Mouse (Mus musculus) lung, adult 2 months (tissue): ENCODE results near the gene Sipa1l2. TPM values are rescaled to one million over a fixed set of nuclear protein-coding genes. Genes with fewer than 3 reads are reported as not detected.

Source experiments
- DNase-seq: peaks from one replicate; pipeline ENCODE4 v3.0.0; 2022
- H3K4me1 ChIP-seq: fragments of 200-500 bp; 2 replicates; pipeline ENCODE4 v1.6.1; 2011; ENCODE audit warnings: low read length; ENCODE audit not compliant: control insufficient read depth, insufficient read depth
- H3K4me3 ChIP-seq: fragments of 200-500 bp; replicated peaks from 2 replicates; pipeline ENCODE3; 2011; ENCODE audit warnings: low read depth, mild to moderate bottlenecking, control low read depth, low read length; ENCODE audit errors: extremely low read depth
- CTCF ChIP-seq: fragments of 200-500 bp; IDR thresholded peaks from 2 replicates; pipeline ENCODE4 v1.5.1; 2011; ENCODE audit warnings: mild to moderate bottlenecking, low read length, control low read depth; ENCODE audit not compliant: insufficient read depth
- POLR2A ChIP-seq: fragments of 200-500 bp; IDR thresholded peaks from 2 replicates; pipeline ENCODE4 v1.6.1; 2011; ENCODE audit warnings: low read depth, mild to moderate bottlenecking, control low read depth, low read length, borderline replicate concordance; ENCODE audit errors: extremely low read depth
- WGBS: fragments of 180-500 bp; shearing (Covaris S2); methylation state at CpG from one replicate; pipeline ENCODE4 v1.1.7; 2018; 5-methylcytosine and 5-hydroxymethylcytosine counted together
- polyA plus RNA-seq: library from polyadenylated mRNA; depleted of rRNA; stranded (reverse); fragments of >200 nt; gene quantifications from 2 replicates; pipeline ENCODE4 v1.2.3, GENCODE M21; 2012

Sipa1l2 gene
- polyA plus RNA-seq, 1 experiment = 38.6 TPM

DNA sequence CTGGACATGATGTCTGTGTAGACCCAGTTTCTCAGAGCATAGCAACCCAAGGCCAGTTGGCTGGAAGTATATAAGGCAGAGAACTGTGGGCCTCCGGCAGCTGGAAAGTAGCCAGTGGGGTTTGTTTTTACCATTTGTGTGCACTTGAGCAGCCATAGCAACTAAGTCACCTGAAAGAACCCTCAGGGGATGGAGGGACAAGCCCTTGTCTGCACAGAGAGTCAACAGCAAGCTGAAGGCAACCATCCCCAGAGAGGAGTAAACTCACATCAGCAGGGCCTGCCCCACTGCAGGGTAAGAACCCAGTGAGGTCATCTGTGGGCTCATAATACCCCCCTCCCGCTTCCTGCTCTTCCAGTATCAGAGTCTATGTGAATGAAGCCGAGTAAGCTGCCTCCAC is 14.7 kb upstream of the Sipa1l2 start:
- Histone ChIP-seq H3K4me1 (no peaks in the 10 kb centered on the region), H3K4me3 (no peak overlapping the region)
- WGBS = 43% methylated on average over 3 of the region's 3 CpGs
- no peak for TF ChIP-seq POLR2A
- TF ChIP-seq CTCF = no peak
- no peak for DNase-seq

DNA sequence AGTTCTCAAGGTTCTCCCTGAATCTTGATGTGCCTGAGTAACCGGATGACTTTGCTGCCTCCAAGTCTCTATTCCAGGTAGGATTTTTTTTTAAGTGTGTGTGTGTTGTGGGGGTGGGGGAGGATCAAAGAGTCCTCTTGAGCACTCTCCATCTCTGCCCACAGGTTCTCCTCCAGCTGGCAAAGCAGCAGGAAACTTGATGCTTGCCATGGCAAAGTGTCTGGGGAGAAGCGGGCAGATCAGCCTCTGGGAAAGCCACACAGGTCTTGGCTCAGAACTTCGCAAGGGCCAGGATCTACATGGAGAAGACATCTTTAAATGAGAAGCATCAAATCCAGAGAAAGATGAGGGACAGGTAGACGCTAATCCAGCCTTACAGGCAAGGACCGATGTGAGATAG is 10.8 kb upstream of the Sipa1l2 start:
- no peaks in the 10 kb centered on the region for H3K4me1 ChIP-seq
- H3K4me3 ChIP-seq = no peak overlapping the region
- DNase-seq = no peak
- no peak for TF ChIP-seq CTCF
- TF ChIP-seq POLR2A = no peak
- WGBS = 86% methylated on average over 5 of the region's 5 CpGs

DNA sequence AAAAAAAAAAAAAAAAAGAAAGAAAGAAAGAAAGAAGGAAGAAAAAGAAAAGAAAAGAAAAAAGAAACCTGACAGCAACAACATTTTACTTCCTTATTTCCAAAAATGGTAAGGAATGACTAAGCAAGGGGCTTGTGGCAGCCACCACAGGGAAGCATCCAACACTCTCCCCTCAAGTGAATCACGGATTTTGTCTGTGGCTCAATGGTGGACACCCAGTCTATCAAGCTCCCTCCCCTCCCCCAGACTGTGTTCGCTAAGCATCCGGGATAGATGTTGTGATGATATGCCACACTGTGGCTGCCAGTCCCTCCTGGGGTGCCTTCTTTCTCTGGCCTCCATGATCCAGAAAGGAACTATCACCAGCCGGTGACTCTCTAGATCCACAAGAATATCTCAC is 6.5 kb upstream of the Sipa1l2 start:
- 78% methylated on average over 4 of the region's 4 CpGs for WGBS
- H3K4me1 ChIP-seq = no peaks in the 10 kb centered on the region
- no peak for DNase-seq
- TF ChIP-seq CTCF (no peak), POLR2A (no peak)
- H3K4me3 ChIP-seq = no peak overlapping the region

DNA sequence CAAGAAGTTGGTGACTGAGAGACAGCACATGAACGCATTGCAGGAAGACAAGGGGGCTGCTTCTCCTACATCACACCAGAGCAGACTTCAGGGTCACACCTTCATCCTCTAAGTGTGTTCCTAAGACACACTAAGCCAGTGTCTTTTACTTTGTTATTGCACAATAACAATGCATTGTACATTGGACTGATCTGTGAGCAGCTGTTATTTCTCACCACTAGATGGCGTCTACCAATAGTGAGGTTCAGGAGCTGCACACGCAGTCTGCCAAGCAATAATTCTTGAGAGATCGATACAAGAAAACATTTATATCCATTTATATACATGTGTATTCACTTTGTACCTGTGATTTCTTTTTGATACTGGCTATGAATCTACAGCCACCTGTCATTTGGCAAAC is 4.7 kb upstream of the Sipa1l2 start:
- Histone ChIP-seq H3K4me1 (no peaks in the 10 kb centered on the region), H3K4me3 (no peak overlapping the region)
- peak; percentile 41 for TF ChIP-seq CTCF
- TF ChIP-seq POLR2A = no peak
- WGBS = 21% methylated on average over 4 of the region's 4 CpGs
- DNase-seq = no peak

DNA sequence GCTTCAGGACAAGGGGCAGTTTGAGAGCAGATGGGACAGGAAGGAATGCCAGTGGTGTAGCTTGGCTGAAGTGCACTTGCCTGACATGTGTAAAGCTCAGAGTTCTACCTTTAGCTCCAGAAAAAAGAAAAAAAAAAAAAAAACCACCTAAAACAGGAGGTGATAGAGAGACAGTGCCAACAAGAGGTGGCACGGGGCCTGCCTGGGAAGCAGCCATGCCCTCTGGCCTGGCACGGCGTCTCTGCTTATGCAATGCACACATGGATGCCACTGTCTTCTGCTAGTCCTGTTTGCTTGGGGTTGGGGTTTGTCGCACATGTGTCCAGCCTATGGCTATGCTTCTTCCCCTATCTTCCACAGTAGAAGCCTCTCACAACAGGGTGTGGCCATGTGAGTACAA is 2.6 kb upstream of the Sipa1l2 start:
- TF ChIP-seq CTCF (no peak), POLR2A (no peak)
- DNase-seq = no peak
- no peak overlapping the region for H3K4me3 ChIP-seq
- WGBS = 94% methylated on average over 4 of the region's 4 CpGs
- H3K4me1 ChIP-seq = peaks cover under 1% of the 10 kb centered on the region; the same call in 1 of the 2 replicates

DNA sequence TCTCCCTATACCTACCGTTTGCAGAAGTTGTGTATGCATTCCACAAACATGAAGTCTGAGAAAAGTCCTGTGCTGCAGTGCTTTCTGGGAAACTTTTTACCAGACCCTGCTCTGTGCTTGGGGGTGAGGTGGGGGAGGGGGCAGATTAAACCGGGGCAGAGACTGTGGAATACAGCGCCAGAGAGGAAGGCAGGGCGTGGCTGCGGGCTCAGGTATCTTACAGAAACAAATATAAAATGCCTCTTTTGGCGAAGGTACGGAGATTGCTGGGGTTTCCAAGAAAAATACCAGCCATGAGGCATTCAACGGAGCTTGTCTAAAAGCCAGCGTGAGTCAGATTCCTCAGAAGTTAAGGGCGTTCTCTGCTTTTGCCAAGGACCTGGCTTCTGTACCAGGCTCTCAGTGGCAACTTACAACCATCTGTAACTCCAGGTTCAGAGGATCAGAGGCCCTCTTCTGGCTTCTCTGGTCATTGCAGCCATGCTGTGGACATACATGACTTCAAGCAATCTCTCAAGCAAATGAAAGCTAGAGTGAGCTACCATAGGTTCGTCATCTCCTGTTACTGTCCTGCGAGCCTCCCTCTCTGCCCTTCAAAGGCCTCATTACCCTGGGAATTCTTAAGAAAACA is 1.3 kb upstream of the Sipa1l2 start:
- TF ChIP-seq CTCF (peak; percentile 12; the same call in 1 of the 2 replicates), POLR2A (no peak)
- Histone ChIP-seq H3K4me1 (peaks cover 3% of the 10 kb centered on the region), H3K4me3 (no peak overlapping the region)
- WGBS = 74% methylated on average over 12 of the region's 12 CpGs
- DNase-seq = no peak

DNA sequence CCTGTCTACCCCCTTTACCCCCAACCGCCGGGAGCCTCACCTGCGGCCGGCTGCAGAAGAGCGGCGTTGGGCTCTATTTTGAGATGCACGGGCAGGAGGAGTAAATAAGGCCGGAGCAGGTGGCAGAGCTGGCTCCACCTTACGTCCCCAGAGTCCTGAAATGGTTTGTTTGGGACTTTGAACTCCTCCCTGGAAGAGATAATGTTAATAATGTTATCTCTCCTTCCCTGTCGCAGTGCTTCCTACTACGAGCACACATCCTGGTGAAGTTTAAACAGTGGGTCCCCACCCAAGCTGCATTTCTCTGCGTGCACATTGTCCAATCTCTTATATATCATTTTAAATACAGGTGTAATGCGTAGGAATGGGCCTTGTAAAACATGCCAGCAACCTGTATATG is 781 bp upstream of the Sipa1l2 start:
- Histone ChIP-seq H3K4me3 (peak overlapping the region; percentile 92), H3K4me1 (peaks cover 3% of the 10 kb centered on the region)
- TF ChIP-seq CTCF = no peak
- TF ChIP-seq POLR2A = no peak
- 9% methylated on average over 13 of the region's 13 CpGs for WGBS
- no peak for DNase-seq

DNA sequence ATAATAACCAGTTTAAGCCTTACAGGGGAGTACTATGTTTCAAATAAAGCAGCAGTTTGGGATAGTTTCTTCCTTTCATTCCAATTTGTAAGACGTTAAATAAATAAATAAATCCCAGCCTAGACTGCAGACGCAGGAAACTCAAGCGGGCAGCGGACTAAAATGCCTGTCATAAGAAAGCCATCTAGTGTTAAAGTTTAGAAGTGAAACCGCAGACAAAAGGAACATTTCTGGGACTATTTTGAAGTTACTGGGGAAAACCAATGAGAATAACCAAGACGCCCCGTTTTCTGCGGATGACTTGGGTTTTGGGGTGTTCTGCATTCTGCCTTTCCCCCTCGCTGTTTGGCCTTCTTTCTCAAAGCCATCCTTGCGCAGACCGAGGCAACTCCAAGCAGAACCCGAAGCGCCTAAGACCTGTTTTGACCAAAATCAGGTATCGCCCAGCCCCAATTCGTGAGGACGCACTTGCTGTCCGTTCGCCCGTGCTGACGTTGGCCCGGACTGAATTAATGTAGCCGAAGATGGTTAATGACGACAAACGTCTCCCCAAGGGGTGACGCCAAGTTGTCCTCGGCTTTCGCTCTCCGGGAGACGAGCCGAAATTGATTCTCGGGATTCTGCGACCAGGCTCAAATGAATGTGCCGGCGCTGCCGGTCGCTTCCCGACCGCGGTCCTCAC is 616 bp downstream of the Sipa1l2 start:
- under 1% methylated on average over 39 of the region's 39 CpGs for WGBS
- 0 out of 2 replicates have a peak, but pooled peaks have one; percentile 5 for TF ChIP-seq CTCF
- TF ChIP-seq POLR2A = no peak
- Histone ChIP-seq H3K4me3 (peak overlapping the region; percentile 70), H3K4me1 (peaks cover 5% of the 10 kb centered on the region)
- peak; percentile 56 for DNase-seq

DNA sequence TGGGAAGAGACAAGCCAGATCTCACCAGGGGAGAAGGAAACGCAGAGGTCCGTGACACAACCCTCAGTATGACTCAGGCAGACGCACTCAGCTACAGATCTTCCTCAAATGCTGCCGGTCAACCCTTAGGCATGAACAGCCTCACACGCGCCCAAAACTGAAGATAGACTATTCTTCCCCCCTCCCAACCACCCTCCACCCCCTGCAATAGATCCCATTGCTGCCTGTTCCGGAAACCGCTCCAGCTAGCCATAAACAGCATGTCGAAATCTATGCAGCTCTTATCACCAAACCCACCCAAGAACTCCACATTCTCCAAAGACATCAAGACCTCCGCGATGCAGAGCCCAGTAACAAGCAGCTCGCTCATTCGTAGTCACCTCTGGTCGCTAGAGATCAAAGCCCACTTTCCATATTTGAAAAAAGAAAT is 1.2 kb downstream of the Sipa1l2 start:
- WGBS = under 1% methylated on average over 14 of the region's 14 CpGs
- no peak for TF ChIP-seq POLR2A
- no peak for TF ChIP-seq CTCF
- Histone ChIP-seq H3K4me1 (peaks cover 5% of the 10 kb centered on the region), H3K4me3 (peak overlapping the region; percentile 70)
- DNase-seq = peak; percentile 43

DNA sequence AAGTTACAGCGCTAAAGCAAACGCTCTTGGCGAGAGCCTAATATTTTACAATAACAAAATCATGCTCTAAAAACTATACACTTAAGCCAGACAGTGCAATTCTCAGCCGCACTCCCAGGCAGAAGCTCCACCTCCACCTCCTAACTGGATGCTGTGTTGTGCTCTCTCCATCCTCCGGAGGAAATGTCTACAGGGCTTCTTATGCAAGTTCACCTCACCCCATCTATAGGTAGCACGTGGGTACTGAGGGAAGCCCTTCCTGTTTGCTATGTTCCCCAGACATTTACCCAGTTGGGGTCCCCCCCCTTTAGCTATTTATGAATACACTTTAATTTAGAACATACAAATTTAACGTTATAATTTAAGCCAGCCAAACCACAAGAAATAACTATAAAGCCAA is 2.0 kb downstream of the Sipa1l2 start:
- DNase-seq = no peak
- Histone ChIP-seq H3K4me3 (no peak overlapping the region), H3K4me1 (peaks cover 9% of the 10 kb centered on the region)
- WGBS = 53% methylated on average over 7 of the region's 7 CpGs
- TF ChIP-seq CTCF = no peak
- no peak for TF ChIP-seq POLR2A
